ENCODE assay signal across 8 mouse cellular contexts in genomic region chr12:55490722-55491449, GRCm38 (mm10). TPM values are rescaled to one million over a fixed set of nuclear protein-coding genes. Genes with fewer than 3 reads are reported as not detected.
DNase-seq lines count a peak whose midpoint lies in the region; ATAC-seq and TF ChIP-seq lines count a peak whose summit lies in the region.

No protein-coding gene starts in this region.

- peak overlapping the region; percentile 95 for H3K9ac ChIP-seq in midbrain, embryonic 11.5 days (ENCODE audit: low read length)

- no peaks in the 10 kb centered on the region for H3K9me3 ChIP-seq in heart, embryonic 10.5 days
- H3K9me3 ChIP-seq in midbrain, embryonic 11.5 days (ENCODE audit: control insufficient read depth, low read length), result no peaks in the 10 kb centered on the region

- no peak for DNase-seq in testis, postnatal 10 days (ENCODE audit: low spot score)
- peak; percentile 57 for DNase-seq in cerebellum, adult 9-11 months
- no peak for DNase-seq in heart, embryonic 10.5 days (ENCODE audit: low spot score)
- DNase-seq in kidney, postnatal 10 days, result peak; percentile 45
- DNase-seq in midbrain, embryonic 11.5 days (ENCODE audit: low spot score, missing footprints), result no peak
- no peak for DNase-seq in frontal cortex, postnatal 25 days (ENCODE audit: low spot score in 2 of 2)
- DNase-seq in urinary bladder, postnatal 4 days (ENCODE audit: low spot score in 2 of 2), result no peak

- TF ChIP-seq CTCF in testis, adult 2 months (IDR thresholded peaks at IDR 0.05; ENCODE audit: control insufficient read depth, insufficient read depth, insufficient replicate concordance, low read depth, low read length), result no peak

- no peak for ATAC-seq in midbrain, embryonic 11.5 days (ENCODE audit: low FRiP score)

- 80% methylated on average over 13 of the region's 13 CpGs for WGBS in heart, embryonic 10.5 days
- 86% methylated on average over 13 of the region's 13 CpGs for WGBS in midbrain, embryonic 11.5 days

- no peak for TF ChIP-seq POLR2A in testis, adult 2 months (IDR thresholded peaks at IDR 0.05; ENCODE audit: control insufficient read depth, low read depth, low read length)

- H3K27ac ChIP-seq in testis, adult 2 months (ENCODE audit: control insufficient read depth, insufficient read depth, low read depth, low read length), result peak overlapping the region; percentile 28; the same call in 1 of the 2 replicates
- peak overlapping the region; percentile 99; the same call in 1 of the 2 replicates for H3K27ac ChIP-seq in heart, embryonic 10.5 days
- no peak overlapping the region for H3K27ac ChIP-seq in midbrain, embryonic 11.5 days (ENCODE audit: low read depth, low read length)

- no peaks in the 10 kb centered on the region for H3K36me3 ChIP-seq in testis, adult 2 months (ENCODE audit: control insufficient read depth, insufficient read depth, low read length)
- H3K36me3 ChIP-seq in heart, embryonic 10.5 days, result peaks cover 37% of the 10 kb centered on the region
- peaks cover 7% of the 10 kb centered on the region for H3K36me3 ChIP-seq in midbrain, embryonic 11.5 days (ENCODE audit: control insufficient read depth, insufficient read depth, low read length)

- no peaks in the 10 kb centered on the region; the same call in 1 of the 2 replicates for H3K27me3 ChIP-seq in testis, adult 2 months (ENCODE audit: control insufficient read depth, insufficient read depth, low read length)
- no peaks in the 10 kb centered on the region for H3K27me3 ChIP-seq in heart, embryonic 10.5 days (ENCODE audit: insufficient read depth, poor library complexity, severe bottlenecking)
- no peaks in the 10 kb centered on the region for H3K27me3 ChIP-seq in midbrain, embryonic 11.5 days (ENCODE audit: control insufficient read depth, insufficient read depth, low read length)

- H3K4me2 ChIP-seq in midbrain, embryonic 11.5 days, result peak overlapping the region; percentile 86

- peaks cover 9% of the 10 kb centered on the region for H3K4me1 ChIP-seq in testis, adult 2 months (ENCODE audit: control insufficient read depth, insufficient read depth, low read length)
- H3K4me1 ChIP-seq in heart, embryonic 10.5 days, result peaks cover 30% of the 10 kb centered on the region
- H3K4me1 ChIP-seq in midbrain, embryonic 11.5 days (ENCODE audit: control insufficient read depth, insufficient read depth, low read length), result peaks cover 14% of the 10 kb centered on the region

- peak overlapping the region; percentile 63 for H3K4me3 ChIP-seq in testis, adult 2 months (ENCODE audit: control insufficient read depth, low read depth, low read length)
- H3K4me3 ChIP-seq in heart, embryonic 10.5 days, result peak overlapping the region; percentile 82
- peak overlapping the region; percentile 88 for H3K4me3 ChIP-seq in midbrain, embryonic 11.5 days (ENCODE audit: low read depth, low read length)

RNA-seq across cellular contexts. Expression of gene Nfkbia, which starts 1.6 kb away (rescaled TPM):
- polyA plus RNA-seq in testis, adult 2 months (2012; rRNA removed), result 24.4 and 31.2 TPM in 2 replicates
- 36.8 and 44.2 TPM in 2 replicates for polyA plus RNA-seq in heart, embryonic 10.5 days (2016; fragmentation: Nextera tagmentation; extraction: Ambion mirVana)
- 43.1 and 45.0 TPM in 2 replicates for polyA plus RNA-seq in midbrain, embryonic 11.5 days (2014; fragmentation: Nextera tagmentation; extraction: Ambion mirVana)

Comparison
In these comparisons a context has a peak if more than half of its experiments do, and no peak if none do; other contexts are left out.
1. DNase-seq: peak in cerebellum, adult 9-11 months (single experiment) and kidney, postnatal 10 days (single experiment); none in testis, postnatal 10 days (single experiment), heart, embryonic 10.5 days (single experiment), midbrain, embryonic 11.5 days (single experiment), frontal cortex, postnatal 25 days (0 of 2) and urinary bladder, postnatal 4 days (0 of 2).
2. Peak in every context shown above with its lines, with median percentiles within 50 percentile points of each other: H3K4me3 ChIP-seq.